Mouse (Mus musculus) stomach, postnatal 0 days (tissue): Measurements from ENCODE around the gene Dpp4.

Source experiments
- CTCF ChIP-seq: IDR thresholded peaks from 2 replicates; pipeline ENCODE4 v1.5.1; 2016; ENCODE audit warnings: antibody characterized with exemption, low read depth, mild to moderate bottlenecking, moderate library complexity
- EP300 ChIP-seq: optimal IDR thresholded peaks from 2 replicates; pipeline ENCODE3; 2016; ENCODE audit warnings: antibody characterized with exemption

DNA sequence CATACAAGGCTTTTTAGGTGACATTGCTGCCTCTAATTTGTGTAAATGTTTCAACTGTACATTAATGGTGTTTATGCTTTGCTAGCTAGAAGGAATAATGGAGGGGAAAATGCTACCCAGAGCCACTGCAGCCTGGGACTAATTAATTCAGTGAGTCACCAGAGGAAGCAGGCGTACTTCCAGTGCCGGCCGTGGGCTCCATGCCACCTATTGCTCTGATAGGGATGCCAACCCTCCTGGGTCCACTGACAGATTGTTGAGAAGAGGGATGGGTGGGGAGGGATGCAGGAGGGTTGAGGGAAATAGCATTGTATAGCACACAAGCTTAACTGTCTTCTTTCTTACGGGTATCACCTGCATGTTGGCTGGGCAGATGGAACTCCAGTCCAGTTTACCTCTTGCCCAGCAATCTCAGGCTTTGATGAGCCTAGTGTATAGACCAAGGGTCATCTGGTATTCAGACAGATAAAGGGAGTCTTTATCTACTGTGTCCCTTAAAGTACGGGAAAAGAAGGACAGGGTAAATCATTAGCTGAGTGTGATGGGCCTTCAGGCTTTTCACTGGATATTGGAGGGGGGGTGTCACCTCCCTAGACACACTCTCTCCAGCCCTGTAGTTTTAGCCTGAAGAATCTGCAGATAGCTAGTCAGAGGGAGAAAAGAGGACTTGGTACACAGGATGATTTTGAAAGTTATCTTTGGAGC, 43.5 kb downstream of the Dpp4 start:
- no peak for TF ChIP-seq EP300
- TF ChIP-seq CTCF: no peak
